Mouse (Mus musculus): ENCODE measurements around the gene Ung. TPM values are rescaled to one million over a fixed set of nuclear protein-coding genes. Genes with fewer than 3 reads are reported as not detected.
A peak's percentile ranks its signal among the peaks of the same experiment; 100 is the strongest.

Gene Ung
- total and polyA plus RNA-seq, 3 experiments, result 13.9 to 89.3 (median 17.6) TPM

DNA sequence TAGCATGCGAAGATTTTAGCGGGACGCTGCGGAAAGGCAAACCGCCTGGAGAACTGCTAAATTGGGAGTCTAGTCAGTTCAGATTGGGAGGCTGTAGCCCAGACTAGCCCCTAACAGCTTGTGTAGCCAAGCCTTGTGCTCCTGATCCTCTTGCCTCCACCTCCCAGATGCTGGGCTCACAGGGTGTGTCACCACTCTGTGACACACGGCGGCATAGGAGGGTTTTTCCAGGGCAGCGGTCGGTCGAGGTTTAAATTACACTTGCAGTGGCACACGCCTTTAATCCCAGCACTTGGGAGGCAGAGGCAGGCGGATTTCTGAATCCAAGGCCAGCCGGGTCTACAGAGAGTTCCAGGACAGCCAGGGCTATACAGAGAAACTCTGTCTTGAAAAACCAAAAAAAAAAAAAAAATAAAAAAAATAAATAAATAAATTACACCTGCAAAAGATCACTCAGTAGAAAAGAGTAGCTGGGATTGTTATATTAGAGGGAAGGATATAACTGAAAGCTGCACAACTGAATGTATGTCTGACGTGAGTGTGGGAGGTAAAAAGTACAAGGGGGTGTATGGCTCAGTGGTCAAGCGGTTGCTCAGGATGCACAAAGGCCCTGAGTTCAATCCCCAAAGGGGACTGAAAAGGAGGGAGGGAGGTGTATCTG is 506 bp upstream of the Ung start:
- Histone ChIP-seq H3K9me3 (replicated peaks) (no peaks in the 10 kb centered on the region), H3K27me3 (ENCODE audit: insufficient read depth, low read length) (no peaks in the 10 kb centered on the region), H3K4me1 (ENCODE audit: insufficient read depth, low read depth, low read length) (peaks cover 73% of the 10 kb centered on the region), H3K36me3 (replicated peaks) (peaks cover 53% of the 10 kb centered on the region), H3K4me3 (ENCODE audit: low read depth, low read length) (peak overlapping the region; percentile 86)
- TF ChIP-seq GATA1 (IDR thresholded peaks at IDR 0.05; ENCODE audit: borderline replicate concordance, low read length), result no peak
- no peak for TF ChIP-seq GATA2 (IDR thresholded peaks at IDR 0.05; ENCODE audit: borderline replicate concordance, low read depth, low read length)
- TF ChIP-seq CTCF (IDR thresholded peaks at IDR 0.05; ENCODE audit: low read depth, low read length), result no peak
- no peak for TF ChIP-seq TAL1 (conservative IDR thresholded peaks at IDR 0.05; ENCODE audit: low read depth, low read length)
- TF ChIP-seq POLR2AphosphoS5 (IDR thresholded peaks at IDR 0.05; ENCODE audit: insufficient replicate concordance, low read depth, low read length), result no peak
- ATAC-seq (ENCODE audit: extremely low read depth, insufficient number of reproducible peaks, low FRiP score, poor library complexity, severe bottlenecking) (no peak), DNase-seq (ENCODE audit: low spot score) (no peak)

DNA sequence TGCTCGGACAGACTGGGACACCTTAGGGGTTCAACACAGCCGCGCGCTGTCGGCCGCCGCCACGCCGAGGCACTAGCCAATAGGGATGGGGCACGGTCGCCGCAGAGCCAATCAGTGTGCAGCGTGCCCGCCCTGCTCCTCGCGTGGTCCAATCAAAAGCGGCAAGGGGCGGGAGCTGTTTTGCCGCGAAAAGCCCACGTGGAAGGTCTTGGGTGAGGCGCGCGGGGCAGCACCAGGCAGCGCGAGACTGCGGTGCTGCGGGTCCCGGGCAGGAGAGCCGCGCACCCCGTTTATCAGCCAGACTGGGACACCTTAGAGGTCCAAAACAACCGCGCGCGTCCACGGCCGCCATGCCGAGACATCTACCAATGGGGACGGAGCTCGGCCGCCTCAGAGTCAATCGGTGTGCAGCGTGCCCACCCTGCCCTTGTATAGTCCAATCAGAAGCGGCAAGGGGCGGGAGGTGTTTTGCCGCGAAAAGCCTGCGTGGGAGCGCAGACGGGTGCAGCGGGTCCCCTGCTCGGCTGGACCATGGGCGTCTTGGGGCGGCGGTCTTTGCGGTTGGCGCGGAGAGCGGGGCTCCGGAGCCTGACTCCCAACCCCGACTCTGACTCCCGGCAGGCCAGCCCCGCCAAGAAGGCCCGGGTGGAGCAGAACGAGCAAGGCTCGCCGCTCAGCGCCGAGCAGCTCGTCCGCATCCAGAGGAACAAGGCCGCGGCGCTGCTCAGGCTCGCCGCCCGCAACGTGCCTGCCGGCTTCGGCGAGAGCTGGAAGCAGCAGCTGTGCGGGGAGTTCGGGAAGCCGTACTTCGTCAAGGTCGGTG is 723 bp downstream of the Ung start:
- H3K27me3 ChIP-seq (ENCODE audit: insufficient read depth, low read length), result no peaks in the 10 kb centered on the region
- TF ChIP-seq CTCF (IDR thresholded peaks at IDR 0.05; ENCODE audit: low read depth, low read length), result no peak
- no peak for TF ChIP-seq TAL1 (conservative IDR thresholded peaks at IDR 0.05; ENCODE audit: low read depth, low read length)
- no peak for TF ChIP-seq POLR2AphosphoS5 (IDR thresholded peaks at IDR 0.05; ENCODE audit: insufficient replicate concordance, low read depth, low read length)
- TF ChIP-seq GATA2 (IDR thresholded peaks at IDR 0.05; ENCODE audit: borderline replicate concordance, low read depth, low read length), result no peak
- TF ChIP-seq GATA1 (IDR thresholded peaks at IDR 0.05; ENCODE audit: borderline replicate concordance, low read length), result no peak
- H3K4me1 ChIP-seq (ENCODE audit: insufficient read depth, low read depth, low read length), result peaks cover 79% of the 10 kb centered on the region
- ATAC-seq (ENCODE audit: extremely low read depth, insufficient number of reproducible peaks, low FRiP score, poor library complexity, severe bottlenecking) (peak; percentile 75), DNase-seq (ENCODE audit: low spot score) (peak; percentile 98)
- no peaks in the 10 kb centered on the region for H3K9me3 ChIP-seq (replicated peaks)
- H3K36me3 ChIP-seq (replicated peaks), result peaks cover 52% of the 10 kb centered on the region
- peak overlapping the region; percentile 86 for H3K4me3 ChIP-seq (ENCODE audit: low read depth, low read length)

DNA sequence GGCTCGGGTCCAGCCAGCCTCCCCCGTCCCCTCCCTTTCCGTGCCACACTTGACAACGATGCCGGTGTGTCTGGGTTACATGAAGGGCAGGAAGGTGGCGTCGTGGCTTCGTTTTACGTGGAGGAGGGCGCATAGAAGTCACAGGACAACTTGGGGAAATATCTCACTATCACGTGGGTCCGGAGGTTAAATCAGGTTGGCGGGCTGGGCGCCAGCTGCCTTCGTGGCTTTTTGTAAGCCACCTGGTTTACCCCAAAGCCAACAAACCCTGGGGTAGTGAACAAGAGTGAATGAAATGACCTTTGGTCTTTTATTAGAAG is 1.3 kb downstream of the Ung start:
- ATAC-seq (ENCODE audit: extremely low read depth, insufficient number of reproducible peaks, low FRiP score, poor library complexity, severe bottlenecking) (no peak), DNase-seq (ENCODE audit: low spot score) (peak; percentile 35)
- Histone ChIP-seq H3K9me3 (replicated peaks) (no peaks in the 10 kb centered on the region), H3K4me3 (ENCODE audit: low read depth, low read length) (peak overlapping the region; percentile 86), H3K27me3 (ENCODE audit: insufficient read depth, low read length) (no peaks in the 10 kb centered on the region), H3K36me3 (replicated peaks) (peaks cover 53% of the 10 kb centered on the region), H3K4me1 (ENCODE audit: insufficient read depth, low read depth, low read length) (peaks cover 79% of the 10 kb centered on the region)
- TF ChIP-seq GATA1 (IDR thresholded peaks at IDR 0.05; ENCODE audit: borderline replicate concordance, low read length) (no peak), TAL1 (conservative IDR thresholded peaks at IDR 0.05; ENCODE audit: low read depth, low read length) (no peak), GATA2 (IDR thresholded peaks at IDR 0.05; ENCODE audit: borderline replicate concordance, low read depth, low read length) (no peak), CTCF (IDR thresholded peaks at IDR 0.05; ENCODE audit: low read depth, low read length) (no peak), POLR2AphosphoS5 (IDR thresholded peaks at IDR 0.05; ENCODE audit: insufficient replicate concordance, low read depth, low read length) (no peak)

DNA sequence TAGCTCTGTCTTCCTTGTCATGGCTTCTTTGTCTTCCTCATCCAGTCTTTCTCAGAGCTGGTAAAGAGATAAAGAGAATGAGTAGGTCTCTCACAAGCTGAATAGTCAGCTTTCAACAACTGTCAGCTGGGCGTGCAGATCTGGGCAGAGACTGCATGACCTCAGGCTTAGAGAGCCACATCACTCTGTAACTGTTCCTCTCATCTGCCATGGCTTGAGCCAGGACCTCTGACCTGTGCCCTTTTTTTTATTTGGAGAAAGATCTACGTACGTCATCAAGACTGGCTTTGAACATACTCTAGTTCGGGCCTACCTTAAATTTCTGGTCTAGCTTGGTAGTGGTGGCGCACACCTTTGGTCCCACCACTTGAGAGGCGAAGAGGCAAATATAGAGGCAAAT is 2.7 kb downstream of the Ung start:
- no peak for DNase-seq (ENCODE audit: low spot score)
- no peaks in the 10 kb centered on the region for H3K27me3 ChIP-seq (ENCODE audit: insufficient read depth, low read length)
- peak overlapping the region; percentile 27; the same call in 1 of the 2 replicates for H3K4me3 ChIP-seq (ENCODE audit: low read depth, low read length)
- TF ChIP-seq GATA1 (IDR thresholded peaks at IDR 0.05; ENCODE audit: borderline replicate concordance, low read length) (no peak), TAL1 (conservative IDR thresholded peaks at IDR 0.05; ENCODE audit: low read depth, low read length) (no peak), GATA2 (IDR thresholded peaks at IDR 0.05; ENCODE audit: borderline replicate concordance, low read depth, low read length) (no peak), CTCF (IDR thresholded peaks at IDR 0.05; ENCODE audit: low read depth, low read length) (no peak), POLR2AphosphoS5 (IDR thresholded peaks at IDR 0.05; ENCODE audit: insufficient replicate concordance, low read depth, low read length) (no peak)
- H3K9me3 ChIP-seq (replicated peaks), result no peaks in the 10 kb centered on the region
- H3K36me3 ChIP-seq (replicated peaks), result peaks cover 63% of the 10 kb centered on the region
- no peak for ATAC-seq (ENCODE audit: extremely low read depth, insufficient number of reproducible peaks, low FRiP score, poor library complexity, severe bottlenecking)
- peaks cover 74% of the 10 kb centered on the region for H3K4me1 ChIP-seq (ENCODE audit: insufficient read depth, low read depth, low read length)

DNA sequence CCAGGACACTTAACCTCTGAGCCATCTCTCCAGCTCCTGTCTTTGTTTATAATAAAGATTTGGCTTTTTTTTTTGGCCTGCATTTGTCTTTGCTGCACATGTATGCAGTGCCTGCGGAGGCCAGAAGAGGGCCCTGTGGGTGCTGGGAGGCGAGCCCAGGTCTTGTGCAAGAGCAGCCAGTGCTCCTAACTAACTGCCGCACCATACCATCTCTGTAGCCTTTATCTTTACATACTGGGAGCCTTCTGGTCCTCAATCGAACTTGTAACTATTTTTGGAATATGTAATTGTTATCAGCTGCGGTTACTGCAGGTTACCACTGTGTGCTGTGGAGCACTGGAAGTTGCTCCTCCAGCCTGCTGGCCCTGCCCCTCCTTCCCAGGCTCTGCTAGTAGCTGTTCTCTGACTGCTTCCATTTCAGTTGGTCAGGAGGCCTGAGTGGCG is 3.9 kb downstream of the Ung start:
- Histone ChIP-seq H3K4me3 (ENCODE audit: low read depth, low read length) (peak overlapping the region; percentile 37; the same call in 1 of the 2 replicates), H3K4me1 (ENCODE audit: insufficient read depth, low read depth, low read length) (peaks cover 71% of the 10 kb centered on the region), H3K27me3 (ENCODE audit: insufficient read depth, low read length) (no peaks in the 10 kb centered on the region), H3K9me3 (replicated peaks) (no peaks in the 10 kb centered on the region), H3K36me3 (replicated peaks) (peaks cover 73% of the 10 kb centered on the region)
- DNase-seq (ENCODE audit: low spot score), result peak; percentile 50
- peak; percentile 69 for ATAC-seq (ENCODE audit: extremely low read depth, insufficient number of reproducible peaks, low FRiP score, poor library complexity, severe bottlenecking)
- TF ChIP-seq POLR2AphosphoS5 (IDR thresholded peaks at IDR 0.05; ENCODE audit: insufficient replicate concordance, low read depth, low read length) (no peak), CTCF (IDR thresholded peaks at IDR 0.05; ENCODE audit: low read depth, low read length) (0 out of 2 replicates have a peak, but pooled peaks have one; percentile 24), TAL1 (conservative IDR thresholded peaks at IDR 0.05; ENCODE audit: low read depth, low read length) (peak; percentile 37)

DNA sequence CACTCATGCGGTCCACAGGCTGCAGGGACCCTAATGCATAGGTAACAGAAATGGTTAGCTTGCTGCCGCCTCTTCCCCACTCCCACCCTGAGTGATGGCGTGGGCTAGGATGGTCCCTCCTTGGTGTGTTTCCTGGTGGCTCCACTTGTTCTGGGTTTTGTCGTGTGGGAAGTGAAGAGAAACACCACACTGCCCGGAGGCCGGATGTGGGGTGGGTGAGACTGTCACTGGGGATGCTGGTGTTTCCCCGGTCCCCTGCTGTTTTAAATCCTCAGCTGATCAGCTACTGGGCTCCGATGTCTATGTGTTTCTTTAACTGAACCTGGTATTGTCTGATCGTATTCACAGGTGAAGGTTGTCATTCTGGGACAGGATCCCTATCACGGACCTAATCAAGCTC is 5.3 kb downstream of the Ung start:
- H3K9me3 ChIP-seq (replicated peaks), result no peaks in the 10 kb centered on the region
- no peak overlapping the region for H3K4me3 ChIP-seq (ENCODE audit: low read depth, low read length)
- no peak for TF ChIP-seq CTCF (IDR thresholded peaks at IDR 0.05; ENCODE audit: low read depth, low read length)
- no peak for TF ChIP-seq GATA2 (IDR thresholded peaks at IDR 0.05; ENCODE audit: borderline replicate concordance, low read depth, low read length)
- TF ChIP-seq POLR2AphosphoS5 (IDR thresholded peaks at IDR 0.05; ENCODE audit: insufficient replicate concordance, low read depth, low read length), result no peak
- TF ChIP-seq GATA1 (IDR thresholded peaks at IDR 0.05; ENCODE audit: borderline replicate concordance, low read length), result no peak
- TF ChIP-seq TAL1 (conservative IDR thresholded peaks at IDR 0.05; ENCODE audit: low read depth, low read length), result no peak
- ATAC-seq (ENCODE audit: extremely low read depth, insufficient number of reproducible peaks, low FRiP score, poor library complexity, severe bottlenecking), result no peak
- DNase-seq (ENCODE audit: low spot score), result no peak
- peaks cover 83% of the 10 kb centered on the region for H3K36me3 ChIP-seq (replicated peaks)
- H3K4me1 ChIP-seq (ENCODE audit: insufficient read depth, low read depth, low read length), result peaks cover 59% of the 10 kb centered on the region
- no peaks in the 10 kb centered on the region for H3K27me3 ChIP-seq (ENCODE audit: insufficient read depth, low read length)
